Mouse (Mus musculus) layer of hippocampus, adult 8-10 months (tissue): ENCODE measurements at regions not wholly inside any gene's neighbourhood (a gene's known extent, or its start where the extent isn't known, plus 50 kb on each side); places are given as distances from the start of the nearest gene placed in this dataset.

Experiments used
- DNase-seq, 2 experiments: peaks; one replicate each; pipeline ENCODE4 v3.0.0; 2022; ENCODE audit warnings: low spot score in 2 of 2

GRCm38 (mm10) chr19:26037270-26037669, 365.1 kb downstream of the Dmrt2 start:
- no peak for DNase-seq

GRCm38 (mm10) chr19:26051478-26052215, 379.4 kb downstream of the Dmrt2 start:
- no peak for DNase-seq

- no peak for DNase-seq
These were observed 387.5 kb downstream of the Dmrt2 start for GRCm38 (mm10) chr19:26059668-26060067.

GRCm38 (mm10) chr19:26068553-26068952, 396.3 kb downstream of the Dmrt2 start:
- no peak for DNase-seq

- DNase-seq: no peak
These were observed 397.7 kb downstream of the Dmrt2 start for GRCm38 (mm10) chr19:26069908-26070307.

- DNase-seq: no peak
These were observed 416.1 kb downstream of the Dmrt2 start for GRCm38 (mm10) chr19:26088318-26088717.

GRCm38 (mm10) chr19:26091386-26091785, 419.2 kb downstream of the Dmrt2 start:
- DNase-seq: peak in 1 of 2 experiments; percentile 15

GRCm38 (mm10) chr19:26093844-26094243, 421.6 kb downstream of the Dmrt2 start:
- no peak for DNase-seq

- no peak for DNase-seq
These were observed 442.1 kb downstream of the Dmrt2 start for GRCm38 (mm10) chr19:26114326-26114725.

GRCm38 (mm10) chr19:26128423-26128822, 456.2 kb downstream of the Dmrt2 start:
- DNase-seq: no peak

- no peak for DNase-seq
These were observed 462.2 kb downstream of the Dmrt2 start for GRCm38 (mm10) chr19:26134385-26134784.

- no peak for DNase-seq
These were observed 463.3 kb downstream of the Dmrt2 start for GRCm38 (mm10) chr19:26135398-26136104.

- DNase-seq: no peak
These were observed 464.2 kb upstream of the Smarca2 start for GRCm38 (mm10) chr19:26140647-26141046.

GRCm38 (mm10) chr19:26143539-26143938, 461.3 kb upstream of the Smarca2 start:
- no peak for DNase-seq

GRCm38 (mm10) chr19:26151216-26151615, 453.6 kb upstream of the Smarca2 start:
- DNase-seq: no peak

GRCm38 (mm10) chr19:26164993-26165392, 439.9 kb upstream of the Smarca2 start:
- no peak for DNase-seq

GRCm38 (mm10) chr19:26181774-26182173, 423.1 kb upstream of the Smarca2 start:
- no peak for DNase-seq

- DNase-seq: no peak
These were observed 419.8 kb upstream of the Smarca2 start for GRCm38 (mm10) chr19:26185012-26185411.

- DNase-seq: no peak
These were observed 414.0 kb upstream of the Smarca2 start for GRCm38 (mm10) chr19:26190803-26191202.

- no peak for DNase-seq
These were observed 411.2 kb upstream of the Smarca2 start for GRCm38 (mm10) chr19:26193664-26194063.

GRCm38 (mm10) chr19:26208760-26209159, 396.1 kb upstream of the Smarca2 start:
- no peak for DNase-seq

GRCm38 (mm10) chr19:26234539-26234938, 370.3 kb upstream of the Smarca2 start:
- DNase-seq: no peak

- DNase-seq: no peak
These were observed 360.8 kb upstream of the Smarca2 start for GRCm38 (mm10) chr19:26244067-26244466.
